Mouse (Mus musculus): Measurements from ENCODE around the gene Brk1.
A peak's percentile ranks its signal among the peaks of the same experiment; 100 is the strongest.

Gene Brk1

GRCm38 (mm10) chr6:113659648-113660491 is 55.3 kb downstream of the Brk1 start:
- H3K4me1 ChIP-seq (replicated peaks; ENCODE audit: low read depth, low read length) = peaks cover 62% of the 10 kb centered on the region
- TF ChIP-seq POU5F1 (IDR thresholded peaks at IDR 0.05; ENCODE audit: borderline replicate concordance, low read length) = no peak
- TF ChIP-seq NANOG (IDR thresholded peaks at IDR 0.05; ENCODE audit: borderline replicate concordance, low read length) = no peak
- TF ChIP-seq CTCF (conservative IDR thresholded peaks at IDR 0.05; ENCODE audit: low read length) = no peak
- H3K9me3 ChIP-seq (ENCODE audit: low read length) = no peaks in the 10 kb centered on the region
- H3K4me3 ChIP-seq (replicated peaks; ENCODE audit: low read length) = no peak overlapping the region
- no peaks in the 10 kb centered on the region for H3K27me3 ChIP-seq (ENCODE audit: insufficient read depth, low read length)
- H3K36me3 ChIP-seq (ENCODE audit: insufficient read depth, low read length) = no peaks in the 10 kb centered on the region

DNA sequence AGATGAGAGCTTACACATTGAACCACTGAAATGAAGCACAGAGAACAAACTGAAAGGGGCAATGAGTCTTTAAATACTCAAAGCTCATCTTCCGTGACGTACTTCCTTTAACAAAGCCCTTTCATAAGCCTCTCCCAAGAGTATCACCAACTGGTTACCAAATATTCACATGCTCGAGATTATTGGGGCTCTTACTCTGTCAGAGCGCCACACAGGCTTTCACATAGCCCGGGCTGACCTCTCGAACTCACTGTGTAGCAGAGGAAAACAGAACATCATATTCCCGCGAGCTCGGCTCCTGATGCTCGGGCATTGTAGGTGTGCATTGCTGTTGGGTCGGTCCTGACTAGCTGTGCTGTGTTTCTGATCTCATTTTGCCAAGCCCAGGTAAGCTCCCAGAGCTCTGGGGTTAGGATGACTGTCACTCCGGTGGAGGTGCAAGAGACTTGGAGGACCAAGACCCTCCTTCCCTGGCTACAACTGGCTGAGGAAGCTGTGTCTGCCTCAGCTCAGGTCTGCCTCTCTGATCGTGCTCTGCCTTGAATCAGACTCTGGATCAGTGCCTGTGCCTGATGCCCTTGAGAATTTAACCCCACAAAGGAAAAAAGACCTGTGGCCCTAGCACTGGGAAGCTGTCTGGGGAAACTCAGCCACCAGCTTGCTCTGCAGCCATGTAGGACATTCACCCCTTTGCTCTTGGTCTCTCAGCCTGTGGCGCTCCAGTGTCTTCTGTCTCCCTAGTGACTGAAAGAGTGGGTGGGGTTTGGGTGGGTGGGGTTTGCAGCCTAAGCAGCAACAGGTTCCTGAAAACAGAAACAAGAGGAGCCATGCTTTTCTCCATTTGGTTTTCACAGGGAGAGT is 56.1 kb downstream of the Brk1 start:
- Histone ChIP-seq H3K36me3 (ENCODE audit: insufficient read depth, low read length) (no peaks in the 10 kb centered on the region), H3K4me3 (replicated peaks; ENCODE audit: low read length) (peak overlapping the region; percentile 55), H3K9me3 (ENCODE audit: low read length) (no peaks in the 10 kb centered on the region), H3K27me3 (ENCODE audit: insufficient read depth, low read length) (no peaks in the 10 kb centered on the region), H3K4me1 (replicated peaks; ENCODE audit: low read depth, low read length) (peaks cover 54% of the 10 kb centered on the region)
- no peak for TF ChIP-seq POU5F1 (IDR thresholded peaks at IDR 0.05; ENCODE audit: borderline replicate concordance, low read length)

- Histone ChIP-seq H3K27me3 (ENCODE audit: insufficient read depth, low read length) (no peaks in the 10 kb centered on the region), H3K9me3 (ENCODE audit: low read length) (no peaks in the 10 kb centered on the region), H3K4me1 (replicated peaks; ENCODE audit: low read depth, low read length) (peaks cover 51% of the 10 kb centered on the region), H3K4me3 (replicated peaks; ENCODE audit: low read length) (peak overlapping the region; percentile 39), H3K36me3 (ENCODE audit: insufficient read depth, low read length) (no peaks in the 10 kb centered on the region)
- TF ChIP-seq NANOG (IDR thresholded peaks at IDR 0.05; ENCODE audit: borderline replicate concordance, low read length) (no peak), POU5F1 (IDR thresholded peaks at IDR 0.05; ENCODE audit: borderline replicate concordance, low read length) (no peak), CTCF (conservative IDR thresholded peaks at IDR 0.05; ENCODE audit: low read length) (no peak)
Observed at GRCm38 (mm10) chr6:113661353-113662241, 57.0 kb downstream of the Brk1 start.

DNA sequence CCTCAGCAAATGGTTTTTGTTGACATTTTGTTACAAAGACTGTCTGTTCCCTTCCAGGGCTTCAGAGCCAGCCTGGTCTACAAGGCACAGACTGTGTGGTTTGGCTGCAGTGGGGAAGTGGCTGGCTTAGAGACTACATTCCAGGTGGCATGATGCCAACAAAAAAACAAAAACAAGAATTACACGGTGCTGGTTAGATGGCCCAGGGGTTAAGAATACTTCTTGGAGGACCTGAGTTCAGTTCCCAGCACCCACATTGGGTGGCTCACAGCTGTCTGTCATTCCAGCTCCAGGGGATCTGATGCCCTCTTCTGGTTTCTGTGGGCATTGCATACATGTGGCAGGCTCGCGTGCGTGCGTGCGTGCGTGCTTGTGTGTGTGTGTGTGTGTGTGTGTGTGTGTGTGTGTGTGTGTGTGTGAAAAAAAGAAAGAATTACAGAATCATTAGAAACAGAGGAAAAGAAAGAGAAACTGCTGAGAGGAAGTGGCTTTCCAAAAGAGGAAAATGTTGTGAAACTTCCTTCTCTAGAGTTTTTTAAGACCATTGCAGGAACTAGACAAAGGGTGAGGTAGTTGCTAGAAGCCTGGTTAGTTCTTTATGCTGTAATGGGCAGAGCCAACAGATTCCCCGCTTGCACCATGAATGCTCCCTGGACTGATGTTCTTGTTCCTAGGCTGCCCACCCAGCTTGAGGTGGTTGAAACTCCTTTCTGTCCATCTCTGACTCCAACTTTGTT is 58.6 kb downstream of the Brk1 start:
- H3K4me3 ChIP-seq (replicated peaks; ENCODE audit: low read length) = no peak overlapping the region
- no peak for TF ChIP-seq POU5F1 (IDR thresholded peaks at IDR 0.05; ENCODE audit: borderline replicate concordance, low read length)
- TF ChIP-seq CTCF (conservative IDR thresholded peaks at IDR 0.05; ENCODE audit: low read length) = peak; percentile 35
- H3K36me3 ChIP-seq (ENCODE audit: insufficient read depth, low read length) = no peaks in the 10 kb centered on the region
- no peaks in the 10 kb centered on the region for H3K27me3 ChIP-seq (ENCODE audit: insufficient read depth, low read length)
- peaks cover 54% of the 10 kb centered on the region for H3K4me1 ChIP-seq (replicated peaks; ENCODE audit: low read depth, low read length)
- no peaks in the 10 kb centered on the region for H3K9me3 ChIP-seq (ENCODE audit: low read length)

DNA sequence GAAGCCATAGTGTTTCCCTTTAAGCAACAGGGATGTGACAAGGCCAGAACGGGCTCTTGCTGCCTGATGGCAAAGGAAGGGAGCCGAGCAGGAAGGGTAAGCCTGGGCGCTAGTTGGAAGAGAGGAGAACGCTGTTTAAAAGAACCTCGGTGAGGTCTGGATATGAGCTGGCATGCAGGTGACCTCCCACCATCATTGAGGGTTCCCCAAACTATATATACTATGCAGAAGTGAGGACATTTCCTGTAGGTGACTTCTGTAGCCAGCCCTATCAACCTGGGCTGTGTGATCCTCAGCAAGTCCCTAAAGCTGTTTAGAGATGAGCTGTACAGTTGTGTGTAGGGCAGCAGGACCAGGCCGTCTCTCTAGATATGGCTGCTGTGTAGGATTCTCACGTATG is 59.7 kb downstream of the Brk1 start:
- Histone ChIP-seq H3K9me3 (ENCODE audit: low read length) (no peaks in the 10 kb centered on the region), H3K4me1 (replicated peaks; ENCODE audit: low read depth, low read length) (peaks cover 55% of the 10 kb centered on the region), H3K27me3 (ENCODE audit: insufficient read depth, low read length) (no peaks in the 10 kb centered on the region), H3K36me3 (ENCODE audit: insufficient read depth, low read length) (no peaks in the 10 kb centered on the region), H3K4me3 (replicated peaks; ENCODE audit: low read length) (no peak overlapping the region)
- TF ChIP-seq POU5F1 (IDR thresholded peaks at IDR 0.05; ENCODE audit: borderline replicate concordance, low read length) (no peak), CTCF (conservative IDR thresholded peaks at IDR 0.05; ENCODE audit: low read length) (no peak), NANOG (IDR thresholded peaks at IDR 0.05; ENCODE audit: borderline replicate concordance, low read length) (no peak)
